Comparison of ENCODE assay signal across 12 mouse cellular contexts in genomic region chr7:145129971-145130370, GRCm38 (mm10).
DNase-seq lines count a peak whose midpoint lies in the region; ATAC-seq and TF ChIP-seq lines count a peak whose summit lies in the region.
"Had no signal": no experiment of that assay in that cellular context is flagged by ENCODE, and none has a peak within 500 bp of the region (broad histone marks: within the 10 kb centered on the region; RNA-seq: fewer than 3 reads in every experiment).

No protein-coding gene starts in this region.

- H3K4me1 ChIP-seq in hindbrain, embryonic 10.5 days (replicated peaks), result peaks cover 58% of the 10 kb centered on the region
- no peaks in the 10 kb centered on the region; the same call in none of the 2 replicates for H3K4me1 ChIP-seq in hindbrain, embryonic 14.5 days (replicated peaks; ENCODE audit: control insufficient read depth, insufficient read depth, low read length)
- H3K4me1 ChIP-seq in kidney, embryonic 15.5 days, result peaks cover 48% of the 10 kb centered on the region

- H3K4me3 ChIP-seq in hindbrain, embryonic 10.5 days, result no peak overlapping the region
- H3K4me3 ChIP-seq in hindbrain, embryonic 14.5 days (replicated peaks; ENCODE audit: low read length), result no peak overlapping the region
- no peak overlapping the region for H3K4me3 ChIP-seq in kidney, embryonic 15.5 days (replicated peaks)
- H3K4me3 ChIP-seq: erythroblast, embryonic 14.5 days had no signal

- WGBS in hindbrain, embryonic 10.5 days, result 20% methylated on average over 4 of the region's 4 CpGs
- WGBS in hindbrain, embryonic 14.5 days, result 21% methylated on average over 4 of the region's 4 CpGs
- 14% methylated on average over 4 of the region's 4 CpGs for WGBS in kidney, embryonic 15.5 days

- H3K9ac ChIP-seq in hindbrain, embryonic 14.5 days, result no peak overlapping the region
- H3K9ac ChIP-seq in kidney, embryonic 15.5 days, result no peak overlapping the region

- no peaks in the 10 kb centered on the region for H3K27me3 ChIP-seq in hindbrain, embryonic 10.5 days (ENCODE audit: insufficient read depth, poor library complexity, severe bottlenecking)
- H3K27me3 ChIP-seq in hindbrain, embryonic 14.5 days (ENCODE audit: control insufficient read depth, insufficient read depth, low read length), result no peaks in the 10 kb centered on the region
- no peaks in the 10 kb centered on the region for H3K27me3 ChIP-seq in Patski
- no peaks in the 10 kb centered on the region for H3K27me3 ChIP-seq in kidney, embryonic 15.5 days

- no peaks in the 10 kb centered on the region for H3K9me3 ChIP-seq in hindbrain, embryonic 10.5 days
- no peaks in the 10 kb centered on the region for H3K9me3 ChIP-seq in hindbrain, embryonic 14.5 days (ENCODE audit: control insufficient read depth, low read length)
- no peaks in the 10 kb centered on the region for H3K9me3 ChIP-seq in kidney, embryonic 15.5 days (replicated peaks)

- in situ Hi-C loops in Patski (cut with MboI; ENCODE audit: low pct_unique_long_range_greater_than_20kb), result no loop called here

- POLR2A ChIA-PET in Patski (lab: Charles Lee), result no interaction called here

- CTCF ChIA-PET in Patski (lab: Charles Lee), result interaction anchor here (1.2 kb wide), 1 partner anchor 15 kb away, joined by 4 read pairs; no protein-coding TSS in a partner anchor

- no peaks in the 10 kb centered on the region for H3K36me3 ChIP-seq in hindbrain, embryonic 10.5 days
- H3K36me3 ChIP-seq in hindbrain, embryonic 14.5 days (replicated peaks; ENCODE audit: control insufficient read depth, insufficient read depth), result no peaks in the 10 kb centered on the region
- H3K36me3 ChIP-seq in kidney, embryonic 15.5 days, result no peaks in the 10 kb centered on the region

- peak overlapping the region; percentile 66 for H3K27ac ChIP-seq in hindbrain, embryonic 10.5 days
- H3K27ac ChIP-seq in hindbrain, embryonic 14.5 days, result no peak overlapping the region
- peak overlapping the region; percentile 75 for H3K27ac ChIP-seq in kidney, embryonic 15.5 days

- TF ChIP-seq CTCF in Patski (IDR thresholded peaks at IDR 0.05), result no peak

- ATAC-seq in hindbrain, embryonic 14.5 days (ENCODE audit: low FRiP score), result no peak
- ATAC-seq in Patski, result peak; percentile 68
- peak; percentile 45 for ATAC-seq in kidney, embryonic 15.5 days (replicated peaks; ENCODE audit: low FRiP score)

- peak; percentile 12 for DNase-seq in hindbrain, embryonic 10.5 days (ENCODE audit: low spot score)
- no peak for DNase-seq in hindbrain, embryonic 14.5 days (ENCODE audit: low spot score)
- DNase-seq in Patski (ENCODE audit: low read depth, low spot score), result no peak
- DNase-seq in lung, postnatal 10 days, result peak; percentile 50
- DNase-seq in c-Kit-positive CD71-positive TER-119-positive erythroid progenitor cells, embryonic 14.5 days (ENCODE audit: low spot score), result no peak
- DNase-seq in layer of hippocampus, adult 9-10 months (ENCODE audit: low spot score), result no peak
- DNase-seq: adrenal gland, postnatal 14 days; cerebellum, adult 11 months; thymus, postnatal 14 days had no signal

- no peak overlapping the region for H3K4me2 ChIP-seq in hindbrain, embryonic 14.5 days (replicated peaks)
- H3K4me2 ChIP-seq in kidney, embryonic 15.5 days, result 0 out of 2 replicates have a peak overlapping the region, but pooled peaks have one; percentile 5
- H3K4me2 ChIP-seq: liver, embryonic 11.5 days had no signal

Comparison
In these comparisons a context has a peak if more than half of its experiments do, and no peak if none do; other contexts are left out.
1. DNase-seq: peak in hindbrain, embryonic 10.5 days (single experiment) and lung, postnatal 10 days (single experiment); none in hindbrain, embryonic 14.5 days (single experiment), Patski (single experiment), c-Kit-positive CD71-positive TER-119-positive erythroid progenitor cells, embryonic 14.5 days (single experiment) and layer of hippocampus, adult 9-10 months (single experiment).